Mouse (Mus musculus) 3134 (cell line): ENCODE results near the gene Tead2.

Experiments
- DNase-seq: peaks from one replicate; pipeline ENCODE4 v3.0.0-alpha.2; 2011; ENCODE audit warnings: low spot score; ENCODE audit not compliant: insufficient read length; ENCODE audit errors: extremely low read depth

Tead2 gene

DNA sequence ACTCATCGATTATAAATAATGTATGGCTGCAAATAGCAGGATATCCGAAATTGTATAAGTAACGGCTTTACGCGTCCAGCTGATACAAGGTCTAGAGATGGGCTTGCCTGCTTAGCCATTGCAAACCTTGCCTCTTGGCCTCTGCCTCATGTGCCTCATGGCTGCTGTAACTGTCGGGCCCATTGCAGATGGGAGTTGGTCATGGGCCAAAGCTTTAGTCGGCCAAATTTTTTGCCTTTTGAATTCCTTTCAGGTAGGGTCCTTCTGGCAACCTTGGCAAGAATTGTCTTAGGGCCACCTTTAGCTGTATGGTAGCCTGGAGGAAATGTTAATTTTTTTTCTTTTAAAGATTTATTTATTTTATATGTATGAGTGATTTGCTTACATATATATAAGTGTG lies 9.3 kb downstream of the Tead2 start:
- no peak for DNase-seq

DNA sequence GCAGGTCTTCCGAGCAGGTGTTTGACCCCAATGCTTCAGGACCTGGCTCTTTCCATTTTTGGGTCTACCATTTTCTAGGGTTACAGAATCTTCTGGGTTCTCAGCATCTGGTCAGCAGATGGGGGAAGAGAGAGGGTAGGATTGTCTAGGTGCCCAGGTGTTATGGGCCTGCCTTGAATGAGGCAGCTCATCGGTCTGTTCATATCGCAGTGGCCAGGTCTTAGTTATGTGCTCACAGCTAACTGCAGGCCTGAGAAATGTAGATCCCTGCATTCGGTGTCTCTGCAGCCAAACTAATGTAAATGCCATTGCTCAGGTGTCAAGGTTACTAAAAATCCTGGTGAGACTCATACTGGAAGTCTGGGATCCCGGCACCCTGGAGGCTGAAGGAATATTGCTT lies 10.9 kb downstream of the Tead2 start:
- DNase-seq, result no peak

DNA sequence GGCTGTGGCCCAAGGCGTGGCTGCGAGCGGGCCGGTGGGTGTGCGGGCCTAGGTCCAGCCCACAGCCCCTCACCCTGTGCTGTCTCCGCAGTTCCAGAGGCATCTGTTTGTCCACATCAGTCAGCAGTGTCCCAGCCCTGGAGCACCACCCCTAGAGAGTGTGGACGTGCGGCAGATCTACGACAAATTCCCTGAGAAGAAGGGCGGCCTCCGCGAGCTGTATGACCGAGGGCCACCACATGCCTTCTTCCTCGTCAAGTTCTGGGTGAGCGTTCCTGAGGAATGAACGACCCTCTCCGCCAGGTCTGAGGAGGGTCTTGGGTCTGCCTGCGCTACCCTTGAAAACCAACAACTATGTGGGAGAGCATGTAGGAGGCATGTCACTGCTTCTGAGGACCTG lies 13.0 kb downstream of the Tead2 start:
- DNase-seq, result no peak

DNA sequence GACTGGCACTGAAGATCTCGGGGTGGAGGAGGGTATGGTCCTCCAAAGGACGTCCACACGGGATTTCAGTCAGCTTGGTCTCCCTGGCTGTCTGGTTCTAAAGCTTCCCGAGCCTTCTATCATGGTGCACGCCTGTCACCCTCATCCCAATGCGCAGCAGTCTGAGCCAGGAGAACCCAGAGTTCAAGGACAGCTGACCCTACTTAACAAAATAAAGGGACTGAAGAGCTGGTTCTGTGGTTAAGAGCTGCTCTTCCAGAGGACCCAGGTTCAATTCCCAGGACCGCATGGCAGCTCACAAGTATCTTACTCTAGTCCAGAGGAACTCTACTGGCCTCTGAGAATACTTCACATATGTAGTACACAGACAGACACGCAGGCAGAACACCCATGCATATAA lies 13.5 kb downstream of the Tead2 start:
- DNase-seq, result no peak

DNA sequence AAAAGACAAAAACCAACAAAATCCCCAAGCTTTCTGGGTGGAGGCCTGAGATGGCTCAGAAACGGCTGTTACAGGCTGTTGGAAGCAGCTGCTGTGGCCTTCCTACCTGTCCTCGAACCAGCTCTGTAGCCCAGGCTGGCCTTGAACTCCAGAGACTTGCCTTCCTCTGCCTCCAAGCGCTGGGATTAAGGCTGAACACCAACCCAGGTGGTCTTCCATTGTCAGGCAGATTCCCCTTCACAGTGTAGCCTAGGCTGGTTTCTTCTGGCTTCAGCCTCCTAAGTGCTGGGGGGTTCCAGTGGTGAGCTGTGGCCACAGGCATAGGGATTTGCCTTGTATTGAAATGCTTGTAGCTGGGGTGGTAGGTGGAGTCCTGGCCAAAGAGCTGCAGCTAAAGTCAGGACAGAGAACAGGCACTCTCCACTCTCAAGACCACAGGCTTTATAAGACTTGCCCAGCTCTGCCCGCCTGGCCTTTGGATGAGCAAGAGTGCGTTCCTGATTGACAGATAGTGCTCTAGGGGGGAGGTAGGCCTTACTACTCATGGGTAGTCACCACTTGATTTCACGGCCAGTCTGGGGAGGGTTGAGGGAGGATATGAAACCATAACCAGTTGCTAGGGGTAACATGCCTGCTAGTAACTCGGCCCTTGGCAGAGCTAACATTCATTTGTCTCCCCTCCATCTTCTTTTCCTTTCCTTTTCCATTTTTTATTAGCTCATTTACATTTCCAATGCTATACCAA lies 14.1 kb downstream of the Tead2 start:
- no peak for DNase-seq

DNA sequence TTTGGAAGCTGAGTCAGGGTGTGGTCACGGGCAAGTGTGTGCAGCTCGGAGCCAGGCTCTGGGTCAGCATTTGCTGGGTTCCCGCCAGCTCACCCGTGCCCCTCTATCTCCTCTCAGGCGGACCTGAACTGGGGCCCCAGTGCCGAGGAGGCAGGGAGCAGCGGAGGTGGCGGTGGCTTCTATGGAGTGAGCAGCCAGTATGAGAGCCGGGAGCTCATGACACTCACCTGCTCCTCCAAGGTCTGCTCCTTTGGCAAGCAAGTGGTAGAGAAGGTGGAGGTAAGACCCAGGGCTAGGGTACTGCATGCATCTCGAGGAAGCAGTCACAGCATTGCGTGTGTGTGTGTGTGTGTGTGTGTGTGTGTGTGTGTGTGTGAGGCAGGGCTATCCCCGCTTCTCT lies 15.6 kb downstream of the Tead2 start:
- no peak for DNase-seq

DNA sequence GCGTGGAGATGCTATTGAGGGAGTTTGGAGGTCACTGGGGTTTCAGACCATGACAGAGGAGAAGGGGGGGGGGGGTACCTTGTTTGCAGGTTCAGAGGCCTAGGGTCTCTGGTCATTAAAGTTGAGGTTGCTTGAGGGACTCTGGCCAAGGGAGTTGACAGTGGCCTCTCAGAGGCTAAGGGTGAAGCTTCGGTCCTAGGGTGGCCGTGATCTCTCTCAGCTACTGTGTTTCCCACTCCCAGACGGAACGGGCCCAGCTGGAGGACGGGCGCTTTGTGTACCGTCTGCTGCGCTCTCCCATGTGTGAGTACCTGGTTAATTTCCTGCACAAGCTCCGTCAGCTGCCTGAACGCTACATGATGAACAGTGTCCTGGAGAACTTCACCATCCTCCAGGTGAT lies 16.4 kb downstream of the Tead2 start:
- no peak for DNase-seq

DNA sequence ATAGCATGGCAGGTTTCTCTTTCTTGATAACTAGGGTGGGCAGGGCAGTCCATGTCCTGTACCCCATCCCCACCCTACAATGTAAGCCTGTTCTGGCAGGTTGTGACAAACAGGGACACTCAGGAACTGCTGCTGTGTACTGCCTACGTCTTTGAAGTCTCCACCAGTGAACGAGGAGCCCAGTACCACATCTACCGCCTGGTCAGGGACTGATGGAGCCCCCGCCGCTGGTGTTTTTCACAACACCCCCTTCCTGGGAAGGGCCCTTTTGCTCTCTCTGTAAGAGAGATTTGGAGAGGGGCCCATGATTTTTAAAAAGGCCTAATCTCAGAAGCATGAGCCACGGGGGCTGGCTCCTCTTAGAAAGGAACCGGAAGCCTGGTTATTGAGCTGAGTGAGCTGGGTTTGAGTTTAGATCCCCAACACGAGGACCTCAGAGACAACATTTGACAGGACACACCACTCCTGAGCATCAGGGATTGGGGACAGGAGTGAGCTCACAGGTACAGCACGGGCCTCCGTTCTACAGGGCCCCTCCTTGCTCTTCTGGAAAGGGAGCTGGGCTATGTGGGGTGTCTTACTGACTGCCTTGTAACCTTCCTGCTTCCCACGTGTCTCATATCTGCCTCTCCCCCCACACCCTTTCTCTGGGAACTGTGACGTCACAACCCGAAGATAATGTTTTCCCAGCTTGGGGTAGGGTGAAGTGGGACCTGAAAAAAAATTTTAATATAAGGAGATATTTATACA lies 17.3 kb downstream of the Tead2 start:
- no peak for DNase-seq

DNA sequence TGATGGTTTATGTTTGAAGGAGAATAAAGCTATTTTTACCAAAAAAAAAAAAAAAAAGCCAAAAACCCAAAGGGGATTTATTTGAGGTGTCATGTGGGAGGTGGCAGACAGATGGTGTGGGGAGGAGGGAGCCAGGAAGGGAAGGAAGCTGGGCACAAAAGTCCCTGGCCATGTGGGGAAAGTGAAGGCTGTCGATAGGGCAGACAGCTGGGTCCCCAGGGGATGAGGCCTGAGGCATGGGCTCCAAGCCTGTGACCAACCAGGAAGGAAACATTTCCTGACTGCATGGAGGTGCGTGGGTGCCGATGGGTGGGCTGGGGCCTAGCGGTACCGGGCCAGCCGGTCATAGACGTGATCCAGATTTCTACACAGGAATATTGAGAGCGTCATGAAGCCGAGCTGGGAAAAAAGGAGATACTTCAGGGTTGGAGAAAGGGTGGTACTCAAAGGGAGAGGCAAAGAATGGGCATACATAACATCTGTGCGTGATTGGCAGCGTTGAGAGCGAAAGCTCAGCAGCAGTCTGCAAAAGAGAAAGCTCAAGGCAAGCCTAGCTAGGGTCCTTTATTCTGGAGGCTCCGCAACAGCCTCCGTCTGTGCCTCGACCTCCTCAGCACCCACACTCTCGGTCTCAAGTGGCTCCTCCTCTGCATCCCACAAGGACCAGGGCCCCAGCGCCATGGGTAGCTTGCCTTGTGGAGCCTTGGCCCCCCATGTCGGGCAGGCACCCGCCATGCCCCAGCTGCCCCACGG lies 18.2 kb downstream of the Tead2 start:
- no peak for DNase-seq

DNA sequence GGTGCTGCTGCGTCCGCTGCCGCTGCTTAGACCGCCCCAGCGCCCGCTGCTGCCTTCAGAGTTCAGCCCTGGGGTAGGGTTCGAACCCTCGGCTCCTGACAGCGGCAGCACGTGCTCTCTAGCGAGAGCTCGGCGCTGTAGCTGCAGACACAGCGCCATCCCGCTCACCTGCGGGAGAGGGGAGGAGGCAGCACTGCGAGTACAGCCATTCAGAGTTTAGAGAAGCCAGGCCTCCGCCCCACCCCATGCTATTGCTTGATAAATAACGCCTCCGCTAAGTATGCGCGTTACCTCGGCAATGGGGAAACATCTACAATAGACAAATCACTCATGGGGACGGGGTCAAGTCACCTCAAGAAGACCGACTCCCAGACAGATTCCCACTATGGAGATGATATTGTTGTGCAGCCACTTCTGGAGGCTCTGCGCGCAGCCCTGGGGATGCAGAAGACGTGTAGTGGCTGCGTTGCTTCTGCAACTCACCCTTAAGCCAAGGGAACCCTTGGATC lies 18.8 kb downstream of the Tead2 start:
- DNase-seq, result no peak

DNA sequence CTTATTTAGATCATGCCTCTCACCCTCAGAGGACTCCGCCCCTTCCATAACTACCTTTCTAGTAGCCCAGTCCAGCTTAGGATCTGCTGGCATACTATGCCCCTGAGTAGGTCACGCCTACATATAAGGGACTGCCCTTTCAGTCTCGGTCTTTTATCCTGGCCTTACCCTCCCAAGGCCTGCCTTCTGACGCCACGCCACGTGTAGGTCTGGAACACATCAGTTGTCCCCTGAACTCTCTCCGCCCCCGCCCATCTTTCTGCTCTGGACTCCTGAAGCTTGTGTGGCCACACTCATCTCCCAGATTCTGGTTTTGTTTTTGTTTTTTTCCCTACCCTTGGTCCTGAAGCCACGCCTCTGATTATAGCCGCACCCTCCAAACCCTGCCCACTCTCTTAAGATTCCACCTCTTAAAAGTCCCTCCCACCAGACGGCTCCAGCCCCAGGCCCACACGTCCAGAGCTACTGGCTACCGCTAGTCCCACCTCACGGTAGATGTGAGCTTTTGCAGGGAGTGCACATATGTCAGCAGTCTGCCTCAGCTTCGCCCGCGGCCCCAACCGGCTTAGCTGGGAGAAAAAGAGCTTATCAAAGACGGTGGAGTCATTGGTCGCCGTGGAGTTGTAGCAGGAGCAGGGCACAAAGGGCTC lies 19.5 kb downstream of the Tead2 start:
- DNase-seq, result no peak

DNA sequence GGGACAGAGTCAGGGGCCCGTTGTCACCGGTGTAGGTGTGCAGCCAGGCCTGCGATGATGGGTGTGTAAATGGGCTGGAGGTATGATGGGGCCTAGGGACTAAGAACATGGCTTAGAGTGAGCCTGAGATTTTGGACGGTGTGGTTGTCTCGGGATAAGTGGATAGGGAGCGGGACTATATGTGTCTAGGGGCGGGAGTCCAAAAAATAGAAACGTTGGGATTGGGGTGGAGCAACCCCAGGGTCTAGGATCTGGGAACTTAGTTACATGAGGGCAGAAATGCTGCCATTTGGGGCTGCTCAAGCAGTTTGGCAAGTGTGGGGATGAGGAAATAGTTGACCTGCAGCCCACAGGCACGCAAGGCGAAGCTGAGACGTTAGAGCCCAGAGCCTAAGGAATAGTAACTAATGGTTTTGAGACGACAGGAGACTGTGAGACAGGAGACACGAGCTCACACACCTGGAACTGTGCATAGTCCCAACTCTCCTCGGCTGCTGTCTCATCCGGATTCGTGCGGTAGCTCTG lies 20.2 kb downstream of the Tead2 start:
- DNase-seq, result no peak

DNA sequence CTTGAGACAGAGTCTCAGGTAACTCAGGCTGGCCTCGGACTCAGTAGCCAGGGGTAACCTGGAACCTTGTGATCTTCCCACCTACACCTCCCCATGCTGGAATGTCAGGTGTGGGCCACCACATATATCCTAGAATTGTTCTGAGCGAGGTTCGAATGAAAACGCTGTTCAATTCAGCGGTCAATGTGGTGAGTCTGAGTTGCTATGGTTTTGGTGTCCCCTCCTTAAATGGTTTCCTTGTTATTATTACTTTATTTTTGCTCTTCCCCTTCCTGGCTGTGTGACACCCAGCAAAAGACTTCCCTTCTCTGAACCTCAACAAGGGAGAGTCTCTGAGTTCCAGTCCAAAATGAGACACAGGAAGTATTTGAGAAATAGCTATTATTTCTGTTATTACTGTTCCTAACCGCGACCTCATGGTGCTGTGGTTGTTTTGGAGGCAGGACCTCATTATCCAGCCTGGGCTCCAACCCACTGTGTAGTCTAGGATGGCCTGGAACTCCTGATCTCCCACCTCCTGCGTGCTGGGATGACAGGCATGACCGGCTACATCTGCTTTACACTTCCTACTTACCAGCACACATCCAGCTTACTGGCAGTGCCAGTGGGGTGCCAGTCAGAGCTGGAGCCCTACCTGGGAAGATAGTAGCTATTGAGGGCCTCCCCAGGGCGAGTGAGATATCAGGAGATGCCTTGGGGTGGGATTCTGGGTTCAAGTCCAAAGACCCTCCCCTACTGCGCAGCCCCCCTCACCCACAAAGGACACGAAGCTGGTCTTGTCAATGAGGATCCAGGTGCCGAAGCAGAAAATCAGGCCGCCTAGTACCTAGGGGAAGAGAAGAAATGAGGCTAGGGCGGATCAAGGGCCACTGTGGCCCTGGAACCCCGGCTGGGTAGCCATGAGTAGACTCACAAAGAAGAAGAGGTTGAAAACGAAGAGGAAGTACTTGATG lies 22.5 kb downstream of the Tead2 start:
- DNase-seq, result no peak

DNA sequence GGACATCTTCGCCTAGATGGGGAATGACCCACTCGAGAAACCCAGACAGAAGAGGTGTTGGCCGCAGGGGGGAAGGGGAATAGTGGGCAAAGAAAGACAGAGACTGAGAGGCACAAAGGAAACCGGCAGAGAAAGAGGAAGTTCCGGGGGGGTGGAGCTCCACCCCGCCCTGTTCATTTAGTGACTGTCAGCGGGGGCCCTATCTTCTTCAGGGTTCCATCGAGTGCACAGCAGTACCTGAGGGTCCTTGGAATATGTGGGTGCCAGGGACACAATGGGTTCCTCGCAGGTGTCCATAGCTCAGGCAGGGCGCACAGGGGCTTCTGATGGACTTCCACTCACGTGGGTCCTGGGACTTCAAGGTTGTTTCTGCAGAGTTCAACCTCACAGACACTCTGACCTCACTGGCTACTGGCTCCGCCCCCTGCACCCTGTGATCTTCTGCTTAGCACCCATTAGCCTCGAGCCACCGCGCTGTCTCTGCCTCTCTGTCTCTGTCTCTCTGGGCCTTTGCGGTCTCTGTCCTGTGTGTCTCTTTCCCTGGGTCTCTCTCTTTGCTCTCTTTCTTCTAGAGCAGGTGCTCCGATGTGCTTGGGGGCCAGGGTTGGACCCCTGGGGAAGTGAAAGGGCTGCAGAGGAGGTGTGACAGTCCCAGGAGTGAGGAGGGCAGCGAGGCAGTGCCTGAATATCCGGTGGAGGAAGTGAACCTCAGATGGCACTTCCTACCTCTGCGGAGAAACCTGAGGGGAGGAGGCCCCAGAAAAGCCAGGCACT lies 23.4 kb downstream of the Tead2 start, which contains the start of gene Cd37:
Gene Cd37, minus strand, starts transcription at position 393 of the 774 bp plus-strand sequence.
- no peak for DNase-seq

DNA sequence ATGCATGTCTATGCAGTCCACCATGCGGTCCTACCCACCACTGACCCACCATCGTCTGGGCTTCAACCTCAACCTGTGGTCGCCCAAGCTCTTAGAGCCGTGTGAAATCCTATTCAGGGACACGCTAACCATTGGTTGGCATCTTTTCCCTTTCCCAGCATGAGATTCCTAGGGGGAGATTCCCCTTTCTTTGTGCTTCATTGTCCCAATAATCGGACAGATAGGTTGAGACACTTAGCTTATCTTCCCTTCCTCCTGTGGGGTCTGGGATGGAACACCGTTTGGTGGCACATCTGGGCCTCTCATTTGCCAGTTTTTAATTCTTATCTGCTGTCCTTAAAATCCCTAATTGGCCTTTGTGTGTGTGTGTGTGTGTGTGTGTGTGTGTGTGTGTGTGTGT lies 24.6 kb downstream of the Tead2 start:
- DNase-seq, result no peak

DNA sequence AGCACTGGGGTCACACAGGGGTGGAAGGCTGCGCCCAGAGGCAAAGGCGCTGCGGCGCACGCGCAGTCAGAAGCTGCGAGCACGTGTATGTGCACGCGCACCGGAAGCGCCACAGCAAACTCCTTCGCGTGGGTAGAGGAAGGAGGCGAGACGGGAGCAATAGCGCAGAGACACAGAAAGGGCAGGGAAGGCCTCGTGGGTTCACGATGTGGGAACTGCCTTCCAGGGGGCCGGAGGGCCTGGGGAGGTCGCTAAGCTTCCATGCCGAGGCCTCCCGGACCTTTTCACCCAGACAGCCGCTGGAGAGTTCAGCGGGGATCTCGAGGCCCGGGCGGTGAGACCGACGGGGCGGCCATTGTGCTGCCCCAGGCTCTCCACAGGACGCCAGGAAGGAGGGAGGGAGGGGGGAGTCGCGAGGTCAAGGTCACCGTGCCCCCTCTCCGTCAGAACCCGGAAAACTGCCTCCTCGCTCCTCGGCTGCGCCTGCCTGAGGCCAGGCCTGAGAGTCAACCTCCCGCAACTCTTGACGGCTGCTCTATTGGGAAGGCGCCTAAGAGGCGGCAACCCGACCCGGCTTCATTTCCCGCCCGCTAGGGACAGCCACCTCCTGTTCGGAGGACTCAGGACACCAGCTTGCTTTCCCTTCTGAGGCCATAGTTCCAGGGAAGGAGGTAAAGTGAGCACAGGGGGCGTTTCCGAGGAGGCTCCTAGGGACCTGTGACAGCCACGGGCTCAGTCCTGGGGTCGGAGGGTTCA lies 25.3 kb downstream of the Tead2 start, which contains the start of gene Slc6a16:
Gene Slc6a16, plus strand, starts transcription at position 453 of the 756 bp plus-strand sequence.
- DNase-seq, result no peak

DNA sequence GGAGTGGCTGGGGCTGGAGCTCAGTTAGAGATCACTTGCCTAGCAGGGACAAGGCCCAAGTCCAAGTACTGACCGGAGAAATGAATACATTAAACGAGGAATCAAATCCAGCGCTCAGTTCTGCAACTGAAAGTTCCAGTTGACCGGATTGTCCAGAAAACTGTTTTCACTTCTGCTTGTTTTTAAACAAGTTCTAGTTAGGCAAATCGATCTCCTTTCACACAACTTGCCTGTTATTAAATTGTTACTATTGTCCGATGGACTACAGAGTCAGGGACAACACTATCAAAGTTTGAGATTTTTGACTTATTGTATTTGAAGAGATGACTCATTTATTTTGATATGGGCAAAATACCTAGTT lies 25.8 kb downstream of the Tead2 start:
- no peak for DNase-seq

DNA sequence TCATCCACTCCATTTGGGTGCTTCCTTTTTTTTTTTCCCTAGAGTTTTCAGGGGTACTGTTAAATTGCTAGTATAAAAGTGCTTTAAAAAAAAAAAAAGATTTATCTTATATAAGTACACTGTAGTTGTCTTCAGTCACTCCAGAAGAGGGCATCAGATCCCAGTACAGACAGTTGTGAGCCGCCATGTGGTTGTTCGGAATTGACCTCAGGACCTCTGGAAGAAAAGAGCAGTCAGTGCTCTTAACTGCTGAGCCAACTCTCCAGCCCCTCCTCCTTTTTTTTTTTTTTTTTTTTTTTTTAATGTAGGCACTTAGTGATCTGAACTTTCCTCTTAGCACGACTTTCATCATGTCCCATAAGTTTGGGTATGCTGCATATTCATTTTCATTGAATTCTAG lies 32.1 kb downstream of the Tead2 start:
- DNase-seq, result no peak
